ENCODE assay signal across 8 mouse cellular contexts in the genomic region with DNA sequence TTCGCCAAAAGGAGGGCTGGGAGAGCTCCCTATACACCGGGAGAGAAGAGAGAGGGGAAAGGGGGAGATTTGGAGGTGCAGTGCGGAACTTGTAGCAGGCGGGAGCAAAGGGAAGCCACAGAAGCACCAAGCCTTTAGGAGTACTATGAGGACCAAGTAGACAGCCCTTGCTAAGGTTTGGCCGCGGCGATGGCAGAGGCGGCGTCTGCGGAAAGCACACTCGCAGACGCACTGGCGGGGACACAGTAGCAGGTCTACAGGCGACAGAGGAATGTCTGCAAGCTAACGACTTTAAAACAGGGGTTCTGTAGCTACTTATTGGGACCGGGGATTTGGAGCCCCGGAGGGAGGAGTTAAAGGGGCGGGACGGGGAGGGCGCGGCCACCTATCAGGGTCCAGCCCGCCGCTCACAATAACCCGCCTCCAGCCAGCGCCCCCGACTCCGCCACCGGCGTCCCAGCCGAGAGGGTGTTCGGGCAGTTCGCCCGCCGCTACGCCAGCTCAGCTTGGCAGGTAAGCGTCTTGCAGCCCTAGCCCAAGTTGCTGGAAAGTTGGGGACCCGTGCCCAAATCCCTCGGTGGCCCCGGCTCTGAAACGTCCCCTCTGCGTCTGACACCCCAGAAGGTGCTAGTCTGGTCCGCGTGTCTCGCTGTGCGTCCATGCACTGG. TPM values are rescaled to one million over a fixed set of nuclear protein-coding genes. Genes with fewer than 3 reads are reported as not detected.
DNase-seq lines count a peak whose midpoint lies in the region; ATAC-seq lines count a peak whose summit lies in the region.

Gene Bik (plus strand): TSS at position 439 of the 668 bp plus-strand sequence.

- peak within 1 kb of the TSS; percentile 54 for H3K4me3 ChIP-seq in forebrain, embryonic 11.5 days (ENCODE audit: low read depth, low read length)

- DNase-seq in B cell, adult 2 months: peak; percentile 22 to 39
- peak; percentile 54 to 71 for DNase-seq in adrenal gland, adult 18-20 months (ENCODE audit: low spot score in 2 of 2)
- DNase-seq in forebrain, embryonic 11.5 days (ENCODE audit: low spot score): peak; percentile 85
- DNase-seq in heart, postnatal 25 days (ENCODE audit: low spot score): peak; percentile 55
- DNase-seq in kidney, postnatal 4 days: peak; percentile 73 to 81
- DNase-seq in splenic B cell, adult 2 months (ENCODE audit: low read depth, low spot score): peak; percentile 32
- DNase-seq in adipocyte (ENCODE audit: low spot score): no peak

- peak within 1 kb of the TSS; percentile 96 for H3K4me2 ChIP-seq in forebrain, embryonic 11.5 days (ENCODE audit: low read depth, low read length, severe bottlenecking)

- peak within 1 kb of the TSS; percentile 55 for H3K9ac ChIP-seq in forebrain, embryonic 11.5 days (ENCODE audit: low read length)

- no peaks in the 10 kb centered on the region for H3K36me3 ChIP-seq in forebrain, embryonic 11.5 days (ENCODE audit: control insufficient read depth, insufficient read depth, low read length)
- no peaks in the 10 kb centered on the region for H3K36me3 ChIP-seq in splenic B cell, adult 2 months (ENCODE audit: control insufficient read depth, insufficient read depth, low read length, poor library complexity, severe bottlenecking)

- H3K27me3 ChIP-seq in forebrain, embryonic 11.5 days (ENCODE audit: control insufficient read depth, insufficient read depth, low read length): peaks cover 29% of the 10 kb centered on the region
- H3K27me3 ChIP-seq in splenic B cell, adult 2 months (ENCODE audit: control insufficient read depth, insufficient read depth, low read length, poor library complexity, severe bottlenecking): peaks cover 2% of the 10 kb centered on the region; the same call in 1 of the 2 replicates

- intact Hi-C loops in heart, postnatal 25 days (cut with DNase I): no loop called here

- no peaks in the 10 kb centered on the region for H3K9me3 ChIP-seq in forebrain, embryonic 11.5 days (ENCODE audit: control insufficient read depth, low read length)

- no peak within 1 kb of the TSS for H3K27ac ChIP-seq in forebrain, embryonic 11.5 days (ENCODE audit: low read depth, low read length)

- peak; percentile 67 for ATAC-seq in forebrain, embryonic 11.5 days (replicated peaks; ENCODE audit: low FRiP score)
- ATAC-seq in megakaryocyte-erythroid progenitor cell, adult 5-6 weeks (replicated peaks; ENCODE audit: low FRiP score, low TSS enrichment, poor library complexity, severe bottlenecking): peak; percentile 66

- under 1% methylated on average over 44 of the region's 45 CpGs for WGBS in forebrain, embryonic 11.5 days

- H3K4me1 ChIP-seq in forebrain, embryonic 11.5 days (replicated peaks; ENCODE audit: control insufficient read depth, insufficient read depth, low read length): peaks cover 11% of the 10 kb centered on the region; the same call in 1 of the 2 replicates

RNA-seq across cellular contexts. Expression of gene Bik, which starts in this region (rescaled TPM):
- 1 to 10 TPM; 3.9 to 4.8 TPM for total RNA-seq in adrenal gland, adult 18-20 months (2021)
- 2.3 and 2.5 TPM in 2 replicates for polyA plus RNA-seq in forebrain, embryonic 11.5 days (2014; fragmentation: Nextera tagmentation; extraction: Ambion mirVana)
- total RNA-seq in heart, postnatal 25 days (2021): 10 to 100 TPM in 1 of 2 experiments, 1 to 10 TPM in 1; 9.3 to 11.8 TPM
- total RNA-seq in megakaryocyte-erythroid progenitor cell, adult 5-6 weeks (2014; fragmentation: Nextera tagmentation): 0.37 and 1.7 TPM in 2 replicates
- total RNA-seq in megakaryocyte-erythroid progenitor cell, adult 5-6 weeks (2017): not detected in 2 replicates
